Mouse (Mus musculus) adrenal gland, postnatal 10 days (tissue): ENCODE data around the gene Agxt. TPM values are rescaled to one million over a fixed set of nuclear protein-coding genes. Genes with fewer than 3 reads are reported as not detected.

ENCODE experiments used
- DNase-seq: peaks from one replicate; pipeline ENCODE4 v3.0.0; 2021; ENCODE audit warnings: mixed read lengths
- total RNA-seq, 2 experiments: library from RNA; stranded (reverse); gene quantifications; 2 replicates each; pipeline ENCODE4 v1.2.3; 2021

Gene Agxt
- total RNA-seq, 2 experiments from 2014 or later = 20.0 to 46.3 TPM

- DNase-seq = no peak
Measured at GRCm38 (mm10) chr1:93144176-93144575, 9.1 kb downstream of the Agxt start.

GRCm38 (mm10) chr1:93150907-93151661, 16.0 kb downstream of the Agxt start:
- no peak for DNase-seq

- DNase-seq = no peak
Measured at GRCm38 (mm10) chr1:93157566-93157965, 22.5 kb downstream of the Agxt start.

- no peak for DNase-seq
Measured at GRCm38 (mm10) chr1:93158916-93159315, 23.9 kb downstream of the Agxt start.

GRCm38 (mm10) chr1:93159566-93160500, 24.8 kb downstream of the Agxt start:
- no peak for DNase-seq

- no peak for DNase-seq
Measured at GRCm38 (mm10) chr1:93160501-93161133, 25.6 kb downstream of the Agxt start, which contains the start of gene 2310007B03Rik. TSS of gene 2310007B03Rik (minus strand) at chr1:93160948.

GRCm38 (mm10) chr1:93161350-93161749, 26.3 kb downstream of the Agxt start:
- no peak for DNase-seq

GRCm38 (mm10) chr1:93161921-93162320, 26.9 kb downstream of the Agxt start:
- DNase-seq = no peak

- no peak for DNase-seq
Measured at GRCm38 (mm10) chr1:93162588-93162987, 27.5 kb downstream of the Agxt start.

GRCm38 (mm10) chr1:93165447-93165846, 30.4 kb downstream of the Agxt start:
- no peak for DNase-seq

GRCm38 (mm10) chr1:93166346-93167079, 31.5 kb downstream of the Agxt start:
- DNase-seq = no peak

- no peak for DNase-seq
Measured at GRCm38 (mm10) chr1:93168295-93168775, 33.3 kb downstream of the Agxt start, which contains the start of gene Crocc2. TSS of gene Crocc2 (plus strand) at chr1:93168725.

GRCm38 (mm10) chr1:93173665-93174064, 38.6 kb downstream of the Agxt start:
- DNase-seq = no peak

GRCm38 (mm10) chr1:93174399-93174798, 39.4 kb downstream of the Agxt start:
- DNase-seq = peak; percentile 91

GRCm38 (mm10) chr1:93175849-93176248, 40.8 kb downstream of the Agxt start:
- DNase-seq = no peak

GRCm38 (mm10) chr1:93176525-93177332, 41.7 kb downstream of the Agxt start:
- peak; percentile 72 for DNase-seq

GRCm38 (mm10) chr1:93182281-93182680, 47.2 kb downstream of the Agxt start:
- DNase-seq = no peak

- DNase-seq = peak; percentile 22
Measured at GRCm38 (mm10) chr1:93184071-93184828, 49.2 kb downstream of the Agxt start.

- no peak for DNase-seq
Measured at GRCm38 (mm10) chr1:93190726-93191305, 55.8 kb downstream of the Agxt start.

- no peak for DNase-seq
Measured at GRCm38 (mm10) chr1:93194961-93195360, 59.9 kb downstream of the Agxt start.
